Mouse (Mus musculus) liver, adult 2 months (tissue): ENCODE measurements at regions not wholly inside any gene's neighbourhood (a gene's known extent, or its start where the extent isn't known, plus 50 kb on each side); places are given as distances from the start of the nearest gene placed in this dataset.

ENCODE experiments used
- DNase-seq: peaks from one replicate; pipeline ENCODE4 v3.0.0-alpha.2; 2011; ENCODE audit warnings: low read depth, low spot score; ENCODE audit errors: extremely low read depth
- H3K27ac ChIP-seq: fragments of 200-500 bp; replicated peaks from 2 replicates; pipeline ENCODE4 v1.5.1; 2012; ENCODE audit warnings: low read depth, mild to moderate bottlenecking, control low read depth, inconsistent platforms, low read length; ENCODE audit not compliant: insufficient read depth
- H3K27me3 ChIP-seq: fragments of 200-500 bp; 2 replicates; pipeline ENCODE4 v1.6.1; 2012; ENCODE audit warnings: mild to moderate bottlenecking, moderate library complexity, low read length, inconsistent platforms; ENCODE audit not compliant: control insufficient read depth, insufficient read depth
- H3K36me3 ChIP-seq: fragments of 200-500 bp; 2 replicates; pipeline ENCODE4 v1.6.1; 2012; ENCODE audit warnings: low read length, inconsistent platforms; ENCODE audit not compliant: control insufficient read depth, insufficient read depth
- H3K4me1 ChIP-seq: fragments of 200-500 bp; 2 replicates; pipeline ENCODE4 v1.6.1; 2011; ENCODE audit warnings: low read length; ENCODE audit not compliant: control insufficient read depth, insufficient read depth
- H3K4me3 ChIP-seq: fragments of 200-500 bp; 2 replicates; pipeline ENCODE4 v1.5.1; 2011; ENCODE audit warnings: low read depth, mild to moderate bottlenecking, control low read depth, low read length, moderate library complexity; ENCODE audit not compliant: insufficient read depth
- H3K79me2 ChIP-seq: fragments of 200-500 bp; 2 replicates; pipeline ENCODE4 v1.6.1; 2012; ENCODE audit warnings: inconsistent platforms, mild to moderate bottlenecking, low read length, moderate library complexity; ENCODE audit not compliant: control insufficient read depth, insufficient read depth
- H3K9ac ChIP-seq: fragments of 200-500 bp; 2 replicates; pipeline ENCODE4 v1.6.1; 2012; ENCODE audit warnings: low read depth, mild to moderate bottlenecking, control low read depth, inconsistent platforms, low read length
- CTCF ChIP-seq: fragments of 200-500 bp; IDR thresholded peaks from 2 replicates; pipeline ENCODE4 v1.5.1; 2011; ENCODE audit warnings: low read depth, low read length, control low read depth
- POLR2A ChIP-seq: fragments of 200-500 bp; IDR thresholded peaks from 2 replicates; pipeline ENCODE4 v1.6.1; 2011; ENCODE audit warnings: low read length, control low read depth; ENCODE audit not compliant: insufficient read depth; ENCODE audit errors: extremely low read depth
- WGBS: fragments of 180-500 bp; shearing (Covaris S2); methylation state at CpG from one replicate; pipeline ENCODE4 v1.1.7; 2018; 5-methylcytosine and 5-hydroxymethylcytosine counted together

- H3K4me3 ChIP-seq: no peak overlapping the region
- H3K27ac ChIP-seq: no peak overlapping the region
- H3K36me3 ChIP-seq: no peaks in the 10 kb centered on the region
- DNase-seq: no peak
- H3K9ac ChIP-seq: no peak overlapping the region
- no peaks in the 10 kb centered on the region for H3K4me1 ChIP-seq
- no peak for TF ChIP-seq POLR2A
- TF ChIP-seq CTCF: no peak
- no peaks in the 10 kb centered on the region for H3K79me2 ChIP-seq
- H3K27me3 ChIP-seq: no peaks in the 10 kb centered on the region
Measured at GRCm38 (mm10) chr17:72993134-72993533, 75.0 kb downstream of the Lbh start.

DNA sequence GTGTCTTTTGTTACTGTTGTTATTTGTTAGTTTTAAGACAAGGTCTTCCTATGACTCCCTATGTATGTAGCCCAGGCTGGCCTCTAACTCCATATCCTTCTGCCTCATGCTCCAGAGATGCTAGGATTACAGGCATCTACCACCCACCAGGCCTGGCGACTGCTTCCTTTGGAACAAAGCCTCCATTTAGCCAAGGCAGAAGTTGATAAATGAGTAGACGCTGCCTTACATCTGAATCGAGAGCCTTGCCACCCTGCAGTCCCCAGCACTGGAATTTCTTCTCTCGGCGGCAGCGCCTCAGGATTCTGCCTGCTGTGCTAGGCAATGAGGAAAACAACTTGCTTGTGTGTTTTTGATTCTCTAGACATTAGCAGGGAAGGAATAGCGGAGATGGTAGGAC lies 75.5 kb downstream of the Lbh start:
- no peak for TF ChIP-seq POLR2A
- no peak for TF ChIP-seq CTCF

GRCm38 (mm10) chr17:72996539-72996938 lies 78.4 kb downstream of the Lbh start:
- no peak overlapping the region for H3K27ac ChIP-seq

More for the DNA sequence above, 75.5 kb downstream of the Lbh start:
- DNase-seq: no peak
- no peaks in the 10 kb centered on the region for H3K36me3 ChIP-seq
- H3K9ac ChIP-seq: no peak overlapping the region
- H3K27ac ChIP-seq: no peak overlapping the region
- H3K27me3 ChIP-seq: no peaks in the 10 kb centered on the region
- no peaks in the 10 kb centered on the region for H3K4me1 ChIP-seq
- no peaks in the 10 kb centered on the region for H3K79me2 ChIP-seq
- no peak overlapping the region for H3K4me3 ChIP-seq
- WGBS: 81% methylated on average over 7 of the region's 7 CpGs

DNA sequence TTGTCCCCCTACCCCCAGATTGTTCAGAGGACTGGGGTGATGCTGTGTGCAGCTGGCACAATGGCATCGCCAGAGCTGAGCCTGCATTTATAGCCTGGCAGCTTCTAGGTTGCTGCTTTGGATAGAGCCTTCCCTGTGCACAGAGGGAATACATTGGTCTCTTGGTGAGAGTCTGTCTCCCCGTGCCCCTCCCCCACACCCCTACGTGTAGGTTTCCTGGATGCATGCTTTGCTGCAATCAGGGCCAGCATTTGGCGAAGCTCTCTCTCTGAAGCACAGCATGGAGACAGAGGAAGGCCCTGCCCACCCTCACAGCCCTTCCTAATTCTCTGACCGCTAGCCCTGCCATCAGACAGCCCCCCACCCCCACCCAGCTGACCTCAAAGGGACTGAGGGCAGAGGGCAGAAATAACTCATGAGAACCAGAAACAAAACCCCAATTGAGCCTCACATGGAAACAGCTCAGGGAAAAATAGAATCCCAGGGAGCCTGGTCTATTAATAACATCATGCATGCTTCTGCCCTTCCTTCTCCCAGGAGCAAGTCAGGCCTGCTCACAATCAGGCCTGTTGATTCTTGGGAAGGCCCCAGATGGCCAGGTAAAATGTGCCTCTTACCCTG lies 79.3 kb downstream of the Lbh start:
- Histone ChIP-seq H3K27ac (no peak overlapping the region), H3K4me1 (no peaks in the 10 kb centered on the region), H3K27me3 (no peaks in the 10 kb centered on the region), H3K9ac (no peak overlapping the region), H3K79me2 (no peaks in the 10 kb centered on the region), H3K4me3 (no peak overlapping the region), H3K36me3 (no peaks in the 10 kb centered on the region)
- TF ChIP-seq CTCF: no peak
- TF ChIP-seq POLR2A: no peak
- 27% methylated on average over 5 of the region's 5 CpGs for WGBS
- no peak for DNase-seq

More at GRCm38 (mm10) chr17:72996539-72996938, 78.4 kb downstream of the Lbh start:
- Histone ChIP-seq H3K4me1 (no peaks in the 10 kb centered on the region), H3K36me3 (no peaks in the 10 kb centered on the region), H3K9ac (no peak overlapping the region), H3K4me3 (no peak overlapping the region), H3K27me3 (no peaks in the 10 kb centered on the region), H3K79me2 (no peaks in the 10 kb centered on the region)
- WGBS: 74% methylated on average over 7 of the region's 7 CpGs
- DNase-seq: no peak
- TF ChIP-seq CTCF (no peak), POLR2A (no peak)

DNA sequence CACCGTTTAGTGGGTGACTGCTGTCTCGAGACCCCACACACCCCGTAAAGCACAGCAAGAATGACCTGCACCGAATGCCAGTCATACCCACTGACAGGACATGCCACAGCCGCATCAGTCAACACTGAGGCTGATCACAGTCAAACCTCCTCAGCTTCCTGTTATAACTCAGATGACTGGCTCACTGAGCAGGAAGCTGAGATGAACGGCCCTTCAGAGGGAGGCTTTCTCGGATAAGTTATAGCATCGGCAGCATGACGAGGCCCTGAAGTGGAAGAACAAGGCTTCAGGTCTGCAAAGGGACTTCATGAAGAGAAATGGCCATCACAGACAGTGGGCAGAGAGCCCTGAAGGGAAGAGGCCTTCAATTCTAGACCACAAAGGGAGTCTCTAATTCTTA lies 87.0 kb downstream of the Lbh start:
- Histone ChIP-seq H3K36me3 (no peaks in the 10 kb centered on the region), H3K27me3 (0 out of 2 replicates have a peak, but pooled peaks cover 2% of the 10 kb centered on the region), H3K4me1 (no peaks in the 10 kb centered on the region), H3K9ac (no peak overlapping the region), H3K27ac (no peak overlapping the region), H3K4me3 (no peak overlapping the region), H3K79me2 (no peaks in the 10 kb centered on the region)
- TF ChIP-seq POLR2A (no peak), CTCF (no peak)
- WGBS: 72% methylated on average over 9 of the region's 9 CpGs
- DNase-seq: no peak

GRCm38 (mm10) chr17:73008901-73009300 lies 90.8 kb downstream of the Lbh start:
- Histone ChIP-seq H3K9ac (no peak overlapping the region), H3K27ac (no peak overlapping the region), H3K36me3 (no peaks in the 10 kb centered on the region), H3K79me2 (no peaks in the 10 kb centered on the region), H3K27me3 (no peaks in the 10 kb centered on the region), H3K4me3 (no peak overlapping the region), H3K4me1 (no peaks in the 10 kb centered on the region)
- peak; percentile 33 for DNase-seq
- WGBS: 52% methylated on average over 4 of the region's 4 CpGs
- TF ChIP-seq POLR2A (no peak), CTCF (peak; percentile 86)
